Comparison of ENCODE assay signal across 17 mouse cellular contexts in the genomic region with DNA sequence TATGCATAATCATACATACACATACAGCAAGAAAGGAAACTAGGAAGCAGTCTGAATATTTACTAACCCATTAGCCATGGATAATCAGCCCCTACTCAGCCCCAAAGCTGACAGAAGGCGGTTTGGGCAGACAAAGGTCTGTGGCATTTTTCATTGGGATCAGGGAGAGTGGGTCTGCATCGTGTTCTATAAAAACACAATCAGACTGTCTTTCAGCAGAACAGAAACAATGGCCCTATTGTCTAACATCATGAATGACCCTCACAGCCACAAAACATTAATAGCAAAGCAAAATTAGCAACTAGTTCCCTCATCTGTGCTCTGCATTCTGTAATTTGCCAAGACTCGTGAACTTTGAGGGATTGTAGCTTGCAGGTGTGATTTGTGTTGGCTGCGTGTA.
DNase-seq lines count a peak whose midpoint lies in the region; ATAC-seq and TF ChIP-seq lines count a peak whose summit lies in the region.
"Had no signal": no experiment of that assay in that cellular context is flagged by ENCODE, and none has a peak within 500 bp of the region (broad histone marks: within the 10 kb centered on the region; RNA-seq: fewer than 3 reads in every experiment).

No protein-coding gene starts in this region.

- no peak for TF ChIP-seq CTCF in liver, postnatal 0 days (IDR thresholded peaks at IDR 0.05; ENCODE audit: low read depth)

- 0 out of 2 replicates have a peak, but pooled peaks cover 4% of the 10 kb centered on the region for H3K36me3 ChIP-seq in heart, embryonic 10.5 days
- H3K36me3 ChIP-seq in forebrain, embryonic 15.5 days, result no peaks in the 10 kb centered on the region
- no peaks in the 10 kb centered on the region for H3K36me3 ChIP-seq in midbrain, embryonic 12.5 days
- no peaks in the 10 kb centered on the region for H3K36me3 ChIP-seq in liver, postnatal 0 days (replicated peaks; ENCODE audit: insufficient read depth, low read length)
- H3K36me3 ChIP-seq: limb, embryonic 12.5 days; liver, embryonic 15.5 days; stomach, embryonic 15.5 days had no signal

- H3K4me3 ChIP-seq in heart, embryonic 10.5 days, result no peak overlapping the region
- no peak overlapping the region for H3K4me3 ChIP-seq in forebrain, embryonic 15.5 days
- H3K4me3 ChIP-seq in midbrain, embryonic 12.5 days, result no peak overlapping the region
- no peak overlapping the region for H3K4me3 ChIP-seq in liver, postnatal 0 days (ENCODE audit: low read depth, low read length)
- H3K4me3 ChIP-seq: limb, embryonic 12.5 days; liver, embryonic 15.5 days; stomach, embryonic 15.5 days had no signal

- no peaks in the 10 kb centered on the region for H3K9me3 ChIP-seq in heart, embryonic 10.5 days
- no peaks in the 10 kb centered on the region for H3K9me3 ChIP-seq in forebrain, embryonic 15.5 days
- peaks cover 10% of the 10 kb centered on the region; the same call in 1 of the 2 replicates for H3K9me3 ChIP-seq in midbrain, embryonic 12.5 days
- H3K9me3 ChIP-seq in liver, postnatal 0 days (ENCODE audit: low read length), result peaks cover 2% of the 10 kb centered on the region; the same call in 1 of the 2 replicates
- H3K9me3 ChIP-seq: liver, embryonic 15.5 days; stomach, embryonic 15.5 days had no signal

- peak; percentile 36 for DNase-seq in heart, adult 11 months
- DNase-seq in heart, embryonic 10.5 days (ENCODE audit: low spot score), result no peak
- DNase-seq in brain, adult 2 months (ENCODE audit: low read depth, low spot score), result peak; percentile 73
- DNase-seq in liver, postnatal 0 days, result no peak
- no peak for DNase-seq in spleen, postnatal 14 days (ENCODE audit: low spot score in 2 of 2)
- DNase-seq in gastrocnemius, adult 18-20 months (ENCODE audit: low spot score), result no peak
- DNase-seq: adrenal gland, postnatal 25 days; heart, postnatal 10 days; kidney, postnatal 36 days; lung, postnatal 36 days; thymus, postnatal 25 days had no signal

- H3K4me2 ChIP-seq in forebrain, embryonic 15.5 days (replicated peaks), result no peak overlapping the region
- H3K4me2 ChIP-seq in midbrain, embryonic 12.5 days (replicated peaks), result no peak overlapping the region
- H3K4me2 ChIP-seq in liver, postnatal 0 days (ENCODE audit: low read depth, low read length), result no peak overlapping the region
- H3K4me2 ChIP-seq: limb, embryonic 12.5 days; liver, embryonic 15.5 days; stomach, embryonic 15.5 days had no signal

- no peak overlapping the region for H3K27ac ChIP-seq in heart, embryonic 10.5 days
- H3K27ac ChIP-seq in forebrain, embryonic 15.5 days (replicated peaks), result peak overlapping the region; percentile 78
- peak overlapping the region; percentile 71 for H3K27ac ChIP-seq in midbrain, embryonic 12.5 days (replicated peaks)
- no peak overlapping the region for H3K27ac ChIP-seq in liver, postnatal 0 days (ENCODE audit: low read depth)
- H3K27ac ChIP-seq: limb, embryonic 12.5 days; liver, embryonic 15.5 days; stomach, embryonic 15.5 days had no signal

- 79% methylated on average over 4 of the region's 4 CpGs for WGBS in heart, embryonic 10.5 days
- WGBS in forebrain, embryonic 15.5 days, result 8% methylated on average over 4 of the region's 4 CpGs
- 29% methylated on average over 4 of the region's 4 CpGs for WGBS in midbrain, embryonic 12.5 days
- WGBS in liver, postnatal 0 days (ENCODE audit: insufficient replicate concordance), result 74% methylated on average over 4 of the region's 4 CpGs

- no peaks in the 10 kb centered on the region for H3K27me3 ChIP-seq in heart, embryonic 10.5 days (ENCODE audit: insufficient read depth, poor library complexity, severe bottlenecking)
- no peaks in the 10 kb centered on the region for H3K27me3 ChIP-seq in forebrain, embryonic 15.5 days
- H3K27me3 ChIP-seq in midbrain, embryonic 12.5 days, result no peaks in the 10 kb centered on the region
- H3K27me3 ChIP-seq in liver, postnatal 0 days (ENCODE audit: insufficient read depth, low read length), result no peaks in the 10 kb centered on the region
- H3K27me3 ChIP-seq: limb, embryonic 12.5 days; liver, embryonic 15.5 days; stomach, embryonic 15.5 days had no signal

- TF ChIP-seq EP300 in liver, postnatal 0 days (IDR thresholded peaks at IDR 0.05; ENCODE audit: low read depth), result no peak

- no peak overlapping the region; the same call in 1 of the 2 replicates for H3K9ac ChIP-seq in forebrain, embryonic 15.5 days (replicated peaks)
- H3K9ac ChIP-seq in midbrain, embryonic 12.5 days (replicated peaks), result no peak overlapping the region
- H3K9ac ChIP-seq in liver, postnatal 0 days (replicated peaks), result no peak overlapping the region
- H3K9ac ChIP-seq: limb, embryonic 12.5 days; liver, embryonic 15.5 days; stomach, embryonic 15.5 days had no signal

- peak; percentile 71 for ATAC-seq in forebrain, embryonic 15.5 days (replicated peaks)
- peak; percentile 71; the same call in 1 of the 2 replicates for ATAC-seq in midbrain, embryonic 12.5 days (ENCODE audit: low FRiP score, low read depth)
- ATAC-seq in liver, postnatal 0 days, result no peak
- ATAC-seq: intestine, embryonic 16.5 days had no signal

- peaks cover 24% of the 10 kb centered on the region for H3K4me1 ChIP-seq in heart, embryonic 10.5 days
- peaks cover 29% of the 10 kb centered on the region for H3K4me1 ChIP-seq in forebrain, embryonic 15.5 days
- H3K4me1 ChIP-seq in midbrain, embryonic 12.5 days, result peaks cover 20% of the 10 kb centered on the region
- no peaks in the 10 kb centered on the region for H3K4me1 ChIP-seq in liver, postnatal 0 days (ENCODE audit: insufficient read depth)
- H3K4me1 ChIP-seq: liver, embryonic 15.5 days; stomach, embryonic 15.5 days had no signal

Comparison
In these comparisons a context has a peak if more than half of its experiments do, and no peak if none do; other contexts are left out.
1. DNase-seq: peak in heart, adult 11 months (single experiment) and brain, adult 2 months (single experiment); none in heart, embryonic 10.5 days (single experiment), liver, postnatal 0 days (single experiment), spleen, postnatal 14 days (0 of 2) and gastrocnemius, adult 18-20 months (single experiment).
2. H3K27ac ChIP-seq: peak in forebrain, embryonic 15.5 days (single experiment) and midbrain, embryonic 12.5 days (single experiment); none in heart, embryonic 10.5 days (single experiment) and liver, postnatal 0 days (single experiment).